Mouse (Mus musculus) bone marrow, adult 2 months (tissue): ENCODE measurements at regions not wholly inside any gene's neighbourhood (a gene's known extent, or its start where the extent isn't known, plus 50 kb on each side); places are given as distances from the start of the nearest gene placed in this dataset.

Experiments used
- H3K27ac ChIP-seq: fragments of 200-500 bp; 2 replicates; pipeline ENCODE4 v1.5.1; 2012; ENCODE audit warnings: low read depth, mild to moderate bottlenecking, control low read depth, inconsistent platforms, low read length; ENCODE audit not compliant: control insufficient read depth, poor library complexity, insufficient read depth
- H3K4me1 ChIP-seq: fragments of 200-500 bp; 2 replicates; pipeline ENCODE4 v1.6.1; 2011; ENCODE audit warnings: low read length; ENCODE audit not compliant: control insufficient read depth, insufficient read depth
- H3K4me3 ChIP-seq: fragments of 200-500 bp; replicated peaks from 2 replicates; pipeline ENCODE3; 2011; ENCODE audit warnings: mild to moderate bottlenecking, low read depth, low read length, control low read depth; ENCODE audit not compliant: control insufficient read depth
- CTCF ChIP-seq: fragments of 200-500 bp; IDR thresholded peaks from 2 replicates; pipeline ENCODE4 v1.5.1; 2011; ENCODE audit warnings: low read length, control low read depth; ENCODE audit not compliant: control insufficient read depth, insufficient read depth
- POLR2A ChIP-seq: fragments of 200-500 bp; IDR thresholded peaks from 2 replicates; pipeline ENCODE4 v1.6.1; 2011; ENCODE audit warnings: low read depth, mild to moderate bottlenecking, control low read depth, low read length, borderline replicate concordance; ENCODE audit not compliant: control insufficient read depth
- WGBS: fragments of 180-500 bp; shearing (Covaris S2); methylation state at CpG from one replicate; pipeline ENCODE4 v1.1.7; 2018; 5-methylcytosine and 5-hydroxymethylcytosine counted together

GRCm38 (mm10) chr12:29256103-29256502 lies 272.1 kb upstream of the Myt1l start:
- Histone ChIP-seq H3K27ac (no peak overlapping the region), H3K4me1 (no peaks in the 10 kb centered on the region), H3K4me3 (no peak overlapping the region)
- WGBS, result 80% methylated on average over 4 of the region's 4 CpGs
- TF ChIP-seq POLR2A (no peak), CTCF (no peak)

GRCm38 (mm10) chr12:29257011-29257734 lies 271.0 kb upstream of the Myt1l start:
- TF ChIP-seq POLR2A, result no peak
- no peak for TF ChIP-seq CTCF
- Histone ChIP-seq H3K4me1 (no peaks in the 10 kb centered on the region), H3K27ac (no peak overlapping the region), H3K4me3 (no peak overlapping the region)
- WGBS, result 29% methylated on average over 7 of the region's 7 CpGs

DNA sequence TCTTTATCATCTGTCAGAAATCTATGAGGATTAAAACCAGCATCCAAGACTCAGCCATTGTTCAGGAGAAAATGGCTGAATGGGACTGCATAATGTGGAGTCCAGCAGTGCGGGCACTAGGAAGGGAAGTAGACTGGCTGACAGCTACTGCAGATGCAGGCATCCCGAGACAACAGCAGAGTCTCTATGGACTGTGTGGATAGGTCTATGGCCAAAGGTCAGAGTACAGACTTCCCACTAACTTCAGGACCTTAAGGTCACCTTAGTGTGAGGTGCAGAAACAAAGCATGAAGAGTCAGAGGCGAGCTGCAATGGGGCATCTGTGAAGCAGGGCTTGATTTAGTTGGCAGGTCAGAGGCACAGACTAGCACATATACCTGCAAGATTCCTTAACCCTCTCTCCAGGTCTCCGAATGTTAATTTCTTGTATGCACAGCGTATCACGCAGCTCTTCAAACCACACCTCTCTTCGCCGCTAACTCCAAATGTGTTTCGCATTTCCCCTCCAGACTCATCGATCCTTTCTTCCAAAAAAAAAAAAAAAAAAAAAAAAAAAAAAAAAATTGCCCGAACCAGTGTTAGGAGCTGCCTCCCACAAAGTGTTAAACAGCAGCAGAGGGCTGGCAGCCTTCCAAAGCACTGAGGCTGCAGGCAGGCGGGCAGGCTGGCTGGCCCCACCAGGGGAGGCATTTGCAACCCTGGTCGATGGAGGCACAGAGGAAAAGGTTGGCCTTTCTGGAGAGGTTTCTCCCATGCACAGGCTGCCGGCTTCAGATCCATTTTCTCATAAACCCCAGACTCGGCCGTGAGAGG lies 270.2 kb upstream of the Myt1l start:
- no peak overlapping the region for H3K27ac ChIP-seq
- WGBS, result 35% methylated on average over 16 of the region's 16 CpGs
- H3K4me1 ChIP-seq, result no peaks in the 10 kb centered on the region
- no peak for TF ChIP-seq POLR2A
- no peak for TF ChIP-seq CTCF
- no peak overlapping the region for H3K4me3 ChIP-seq

- Histone ChIP-seq H3K27ac (no peak overlapping the region), H3K4me3 (no peak overlapping the region), H3K4me1 (no peaks in the 10 kb centered on the region)
- TF ChIP-seq CTCF (no peak), POLR2A (no peak)
Measured at GRCm38 (mm10) chr12:29258548-29258874, 269.7 kb upstream of the Myt1l start.

GRCm38 (mm10) chr12:29258966-29259365 lies 269.2 kb upstream of the Myt1l start:
- 81% methylated on average over 7 of the region's 7 CpGs for WGBS
- TF ChIP-seq POLR2A, result no peak
- Histone ChIP-seq H3K27ac (no peak overlapping the region), H3K4me1 (no peaks in the 10 kb centered on the region), H3K4me3 (no peak overlapping the region)

DNA sequence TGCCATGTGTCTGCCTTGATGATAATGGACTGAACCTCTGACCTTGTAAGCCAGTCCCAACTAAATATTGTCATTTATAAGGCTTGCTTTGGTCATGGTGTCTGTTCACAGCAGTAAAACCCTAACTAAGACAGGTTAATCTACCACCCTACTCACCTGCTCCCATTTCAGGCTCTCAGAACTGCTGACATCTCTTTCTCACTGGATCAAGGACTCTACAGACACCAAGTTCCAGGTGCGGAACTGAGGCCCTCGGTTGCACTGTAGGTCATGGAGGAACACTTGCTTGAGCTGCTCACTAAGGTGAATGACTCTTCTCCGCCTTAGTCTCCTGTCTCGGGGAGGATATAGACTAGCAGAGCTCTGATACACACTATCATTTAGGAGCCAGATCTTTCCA lies 254.0 kb upstream of the Myt1l start:
- H3K4me3 ChIP-seq, result no peak overlapping the region
- 90% methylated on average over 4 of the region's 4 CpGs for WGBS

DNA sequence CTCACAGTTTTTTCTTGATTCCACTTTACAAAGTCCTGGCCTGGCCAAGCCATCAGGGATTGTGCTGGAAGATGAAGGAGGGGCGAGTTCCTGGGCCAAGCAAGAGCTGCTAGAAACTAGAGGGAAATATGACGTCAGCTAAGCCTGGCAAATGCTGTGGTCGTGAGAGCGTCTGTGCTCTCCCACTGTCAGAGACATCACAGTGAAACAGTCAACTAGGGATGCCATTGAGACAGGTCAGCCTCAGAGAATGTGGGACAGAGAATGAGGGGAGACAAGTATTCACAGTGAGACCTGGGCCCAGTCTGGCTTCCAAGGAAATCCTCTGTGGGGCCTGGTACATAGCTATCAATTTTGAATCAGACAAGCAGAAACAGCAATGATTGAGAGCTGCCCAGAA lies 252.5 kb upstream of the Myt1l start:
- no peak overlapping the region for H3K27ac ChIP-seq
- H3K4me1 ChIP-seq, result no peaks in the 10 kb centered on the region
- 82% methylated on average over 4 of the region's 4 CpGs for WGBS
- TF ChIP-seq CTCF, result no peak
- TF ChIP-seq POLR2A, result no peak
- H3K4me3 ChIP-seq, result no peak overlapping the region

More for the DNA sequence above, 254.0 kb upstream of the Myt1l start:
- no peak overlapping the region for H3K27ac ChIP-seq
- no peaks in the 10 kb centered on the region for H3K4me1 ChIP-seq
- TF ChIP-seq POLR2A (no peak), CTCF (no peak)

GRCm38 (mm10) chr12:29279631-29280080 lies 248.5 kb upstream of the Myt1l start:
- TF ChIP-seq POLR2A (no peak), CTCF (no peak)
- H3K4me1 ChIP-seq, result no peaks in the 10 kb centered on the region
- WGBS, result 11% methylated on average over 13 of the region's 13 CpGs
- no peak overlapping the region for H3K27ac ChIP-seq
- no peak overlapping the region for H3K4me3 ChIP-seq
